Mouse (Mus musculus) gastrocnemius, adult 8-10 months (tissue): ENCODE data around the gene Larp7. TPM values are rescaled to one million over a fixed set of nuclear protein-coding genes. Genes with fewer than 3 reads are reported as not detected.

Experiments used
- DNase-seq, 2 experiments: peaks; one replicate each; pipeline ENCODE4 v3.0.0; 2022; ENCODE audit warnings: low spot score in 2 of 2
- microRNA-seq: library from miRNA; unstranded; fragments of <30 nt; microRNA quantifications from one replicate; pipeline ENCODE4 v1.2.0, GENCODE M21; 2022
- total RNA-seq, 4 experiments: library from RNA; stranded (reverse); gene quantifications; 2 replicates each; pipeline ENCODE4 v1.2.4; 2022

Larp7 gene
- total RNA-seq, 4 experiments from 2014 or later, result 5.6 to 9.8 (median 7.6) TPM

DNA sequence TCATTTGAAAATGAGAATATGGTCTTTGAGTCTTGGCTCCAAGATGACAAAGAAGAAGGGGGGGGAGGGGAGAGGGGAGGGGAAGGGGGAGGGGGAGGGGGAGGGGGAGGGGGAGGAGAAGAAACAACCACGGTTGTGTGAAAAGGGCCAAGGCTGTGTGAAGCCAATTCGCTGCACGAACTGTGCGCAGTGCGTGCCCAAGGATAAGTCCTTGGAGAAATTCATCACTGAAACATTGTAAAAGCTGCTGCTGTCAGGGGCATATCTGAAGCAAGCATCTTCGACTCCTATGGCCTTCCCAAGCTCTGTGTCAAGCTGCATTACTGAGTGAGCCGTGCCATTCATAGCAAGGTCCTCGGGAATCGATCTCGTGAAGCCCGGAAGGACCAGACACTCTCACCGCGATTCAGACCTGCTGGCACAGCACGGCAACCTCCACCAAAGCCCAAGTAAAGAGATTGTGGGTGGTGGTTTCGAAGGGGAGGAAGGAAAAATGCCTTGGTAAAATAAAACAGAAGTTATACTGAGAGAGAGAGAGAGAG is 40.3 kb downstream of the Larp7 start:
- no peak for DNase-seq

DNA sequence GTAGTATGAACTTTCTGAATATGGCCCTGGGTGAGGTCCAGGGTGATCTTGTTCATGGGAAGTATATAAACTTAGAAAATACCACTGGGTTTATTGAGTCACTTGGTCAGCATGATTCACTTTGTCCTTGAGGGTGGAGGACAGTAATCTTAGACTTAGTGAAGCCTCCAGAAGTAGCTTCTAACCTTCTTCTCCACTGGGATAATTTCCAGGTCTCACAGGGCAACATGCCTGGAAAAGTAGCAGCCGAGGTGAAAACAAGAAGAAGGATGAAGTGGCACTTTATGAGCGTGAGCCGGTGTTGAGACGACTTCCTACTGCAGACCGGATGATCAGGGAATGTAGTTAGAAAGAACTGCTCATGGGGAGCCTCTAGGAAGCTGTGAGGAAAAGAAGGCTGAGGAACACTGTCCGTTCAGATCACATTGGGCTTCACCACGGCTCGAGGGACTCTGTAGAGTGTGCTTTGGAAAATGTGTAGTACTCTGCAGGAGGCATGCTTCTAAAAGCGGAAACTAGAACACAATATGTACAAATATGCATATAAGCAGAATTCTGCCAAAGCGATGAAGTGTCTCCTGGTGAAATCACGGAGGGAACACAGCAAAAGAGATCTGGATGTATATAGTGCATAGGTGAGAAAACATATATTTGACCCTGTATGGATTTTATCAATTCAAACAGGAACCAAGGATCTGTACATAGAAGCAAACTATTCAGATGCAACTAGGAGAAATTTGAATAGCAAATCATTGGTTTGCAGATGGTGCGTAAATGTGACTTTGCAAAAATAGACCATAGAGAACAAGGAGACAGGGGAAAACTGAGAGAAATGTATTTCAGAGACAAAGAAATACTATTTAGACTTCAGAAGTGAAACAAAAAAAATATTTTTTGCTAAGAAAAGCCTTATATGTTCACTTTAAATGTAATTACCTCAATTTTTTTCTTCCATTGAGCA is 41.1 kb downstream of the Larp7 start:
- peak; percentile 20 to 47 for DNase-seq

DNA sequence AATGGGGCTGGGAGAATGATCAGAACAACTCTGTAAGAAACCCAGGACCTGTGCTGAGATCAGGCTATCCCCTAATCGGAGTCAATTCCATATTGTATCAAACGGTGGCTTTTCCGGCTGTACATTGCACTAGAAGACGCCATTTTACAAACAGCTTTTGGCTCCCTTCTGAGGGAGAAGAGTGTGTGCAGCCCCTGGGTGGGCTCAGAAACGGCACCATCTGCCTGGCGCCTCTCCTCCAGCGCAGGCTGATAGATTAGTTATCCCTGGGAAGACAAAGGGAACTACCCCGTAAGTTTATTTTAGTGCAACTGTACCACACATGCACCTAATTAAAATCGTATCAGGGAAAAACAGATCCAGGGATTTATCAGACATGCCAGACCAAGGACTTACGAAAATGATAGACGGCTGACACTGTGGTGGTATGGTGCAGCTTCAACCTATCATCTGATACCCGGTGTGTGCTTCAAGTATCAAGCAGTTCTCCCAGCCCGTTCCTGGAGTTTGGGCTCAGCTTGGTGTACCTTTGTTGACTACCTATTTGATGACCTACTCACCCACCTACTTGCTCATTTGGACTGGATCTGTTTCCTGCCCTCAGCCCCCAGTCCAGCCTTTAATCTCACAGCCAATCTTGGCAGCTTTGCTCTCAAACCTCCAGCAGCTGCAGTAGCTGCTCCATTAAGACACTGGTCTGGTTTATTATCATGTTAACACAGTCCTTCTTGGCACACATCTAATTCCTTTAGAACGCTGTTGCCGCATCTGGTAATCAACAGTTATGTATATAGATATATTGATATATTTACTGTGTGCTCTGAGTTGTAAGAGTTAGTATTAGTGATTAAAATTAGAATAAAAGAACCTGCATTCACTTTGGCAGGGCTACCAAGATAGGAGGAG is 45.0 kb downstream of the Larp7 start:
- no peak for DNase-seq

DNA sequence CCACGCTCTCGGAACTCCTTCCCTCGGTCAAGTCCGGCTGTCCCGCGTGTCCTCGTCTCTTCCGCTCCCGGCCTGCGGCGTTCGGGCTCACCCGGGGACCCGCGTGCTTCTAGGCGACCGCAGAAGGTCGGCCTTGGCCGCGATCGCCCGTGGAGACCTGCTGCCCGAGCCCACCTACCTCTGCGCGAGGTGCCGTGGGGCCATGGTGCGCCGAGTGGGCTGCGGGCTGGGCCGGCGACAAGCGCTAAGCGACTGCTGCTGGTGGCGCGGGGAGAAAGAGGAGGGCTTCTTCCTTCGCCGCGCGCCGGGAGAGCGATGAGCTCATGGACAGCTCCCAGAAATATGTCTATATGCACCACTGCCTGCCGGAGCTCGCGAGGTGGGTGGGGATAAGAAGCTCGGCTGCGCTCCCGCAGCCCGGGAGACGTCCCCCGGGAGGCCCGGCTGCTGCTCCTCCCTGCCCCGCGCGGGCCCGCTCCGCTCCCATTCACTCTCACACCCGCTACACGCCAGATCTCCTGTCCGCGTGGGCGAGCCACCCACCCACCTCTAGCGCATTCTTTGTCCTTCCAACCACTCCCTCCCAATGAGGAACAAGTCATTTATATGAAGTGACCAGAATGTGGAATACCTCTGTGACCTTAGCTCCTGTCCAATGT is 54.3 kb downstream of the Larp7 start, which contains the start of gene Ank2:
TSS of gene Ank2 (minus strand) at position 609 of the 659 bp plus-strand sequence.
- DNase-seq, result peak in 1 of 2 experiments; percentile 22

DNA sequence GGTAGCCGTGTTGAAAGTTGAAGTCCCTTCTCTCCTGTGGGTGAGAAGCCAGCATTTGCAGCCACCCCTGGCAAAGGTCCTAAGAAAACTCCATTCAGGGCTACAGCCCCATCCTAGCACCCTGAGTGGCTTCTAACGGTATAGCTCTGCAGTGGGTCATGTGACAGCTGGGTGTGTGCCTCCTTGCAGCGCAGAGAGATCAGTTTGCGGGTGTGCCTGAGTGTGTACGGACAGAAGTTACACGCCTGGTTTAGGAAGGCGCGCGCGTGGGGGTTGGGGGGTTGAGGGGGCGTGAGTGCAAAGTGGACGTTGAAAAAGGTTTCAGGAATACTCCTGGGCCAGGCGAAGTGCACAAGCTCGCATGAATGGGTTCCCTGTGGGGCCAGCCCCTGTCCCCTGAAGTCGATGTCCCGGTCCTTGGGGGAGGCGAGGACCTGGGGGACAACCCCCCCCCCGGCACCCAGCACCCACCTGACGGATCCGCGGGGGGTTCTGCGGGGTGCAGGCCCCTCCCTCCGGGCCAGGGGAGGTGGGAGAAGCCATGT is 54.9 kb downstream of the Larp7 start:
- no peak for DNase-seq

DNA sequence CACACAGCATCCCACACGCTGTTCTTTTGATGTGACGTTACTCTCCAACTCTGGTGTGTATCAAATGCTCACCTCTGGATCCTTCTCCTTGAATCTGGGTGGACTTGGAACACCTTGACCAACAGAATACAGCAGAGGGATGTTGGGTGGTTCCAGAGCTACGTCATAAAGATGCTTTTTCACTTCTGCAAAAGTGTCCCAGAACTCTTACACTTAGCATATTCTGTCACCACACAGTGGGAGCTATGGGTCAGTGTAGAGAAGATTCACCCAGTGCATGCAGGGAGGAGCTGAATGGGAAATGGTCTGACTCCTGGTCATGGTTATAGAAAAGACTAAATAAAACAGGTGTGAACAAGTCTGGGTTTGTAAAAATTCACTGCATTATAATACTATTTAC is 60.5 kb downstream of the Larp7 start:
- no peak for DNase-seq

DNA sequence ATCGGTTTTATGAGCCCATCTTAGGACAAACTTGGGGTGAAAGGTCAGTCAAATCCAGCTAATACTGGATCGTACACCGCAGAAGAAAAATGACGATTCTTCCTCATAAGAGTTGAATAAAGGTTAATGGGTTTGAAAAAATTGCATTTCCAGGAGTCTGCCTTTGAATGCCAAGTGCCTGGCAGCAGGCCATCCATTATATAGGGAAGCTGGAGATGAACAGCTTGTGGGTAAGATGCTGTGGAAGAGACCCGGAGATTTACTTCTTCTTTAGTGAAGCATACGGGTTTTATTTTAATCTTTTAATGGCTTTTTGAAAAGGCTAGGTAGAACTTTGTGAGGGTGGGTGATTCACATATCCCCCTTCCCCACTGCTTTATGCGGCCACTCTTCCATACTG is 65.8 kb downstream of the Larp7 start:
- DNase-seq, result no peak

Small RNA genes within 50 kb of the gene (microRNA-seq; reads per million reads assigned to microRNA genes)
- gene Mir302a (71.5 reads per million, percentile 46 among the genes with 10 or more reads in this experiment), gene Mir302b (38.2 reads per million, percentile 35 among the genes with 10 or more reads in this experiment), gene Mir302c (15.8 reads per million, percentile 13 among the genes with 10 or more reads in this experiment), gene Mir302d (28.3 reads per million, percentile 28 among the genes with 10 or more reads in this experiment), gene Mir367 (not detected)

Other genes with a start within 250 kb of the Larp7 start
- gene Ank2, start 54.0 kb downstream of the Larp7 start, total RNA-seq, result 100 to 1,000 TPM in 3 of 4 experiments, 10 to 100 TPM in 1; 96.2 to 128 (median 111) TPM
- under 1 TPM; 0.56 to 0.91 (median 0.76) TPM for gene Zgrf1, start 140 bp upstream of the Larp7 start, total RNA-seq
- not detected for gene Neurog2, start 79.8 kb upstream of the Larp7 start, total RNA-seq
- 1 to 10 TPM in 3 of 4 experiments, under 1 TPM in 1; 0.92 to 1.8 (median 1.6) TPM for gene Alpk1, start 227.2 kb upstream of the Larp7 start, total RNA-seq
- gene Tifa, start 236.5 kb upstream of the Larp7 start, total RNA-seq, result 1 to 10 TPM in 2 of 4 experiments, under 1 TPM in 2; 0.85 to 1.6 (median 1.0) TPM